Mouse (Mus musculus): ENCODE data around the gene Dll4. TPM values are rescaled to one million over a fixed set of nuclear protein-coding genes. Genes with fewer than 3 reads are reported as not detected.

Gene Dll4
- polyA plus RNA-seq, 1 experiment from 2014 or later, result 3.7 TPM

DNA sequence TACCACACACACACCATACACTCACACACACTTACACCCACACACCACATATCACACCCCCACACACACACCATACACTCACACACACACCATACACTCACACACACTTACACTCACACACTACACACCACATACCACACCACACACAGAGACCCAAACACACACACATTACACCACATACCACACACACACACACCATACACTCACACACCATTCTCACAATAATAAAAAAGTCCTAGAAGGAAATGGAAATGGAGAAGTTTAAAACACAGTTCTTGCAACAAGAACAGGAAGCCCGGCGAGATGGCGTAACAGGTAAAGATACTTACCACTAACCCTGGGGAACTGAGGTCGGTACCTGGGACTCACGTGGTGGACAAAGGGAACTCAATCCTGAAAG, 31.2 kb downstream of the Dll4 start:
- peak; percentile 10; the same call in 1 of the 2 replicates for ATAC-seq (ENCODE audit: low FRiP score, low TSS enrichment)
- 86% methylated on average over 5 of the region's 5 CpGs for WGBS
- no peak overlapping the region for H3K4me3 ChIP-seq (ENCODE audit: low read depth, low read length)
- H3K4me1 ChIP-seq (replicated peaks; ENCODE audit: control insufficient read depth, insufficient read depth), result no peaks in the 10 kb centered on the region
- H3K9me3 ChIP-seq (ENCODE audit: control insufficient read depth, low read length), result peaks cover 2% of the 10 kb centered on the region; the same call in 1 of the 2 replicates
- no peak overlapping the region for H3K9ac ChIP-seq (ENCODE audit: low read length)
- no peak for DNase-seq (ENCODE audit: low spot score)
- no peaks in the 10 kb centered on the region for H3K36me3 ChIP-seq (ENCODE audit: control insufficient read depth, insufficient read depth, low read length)
- H3K27me3 ChIP-seq (ENCODE audit: control insufficient read depth, insufficient read depth, low read length), result no peaks in the 10 kb centered on the region
- TF ChIP-seq EP300 (optimal IDR thresholded peaks at IDR 0.05) (no peak), CTCF (IDR thresholded peaks at IDR 0.05; ENCODE audit: low read depth) (no peak)
- no peak overlapping the region for H3K27ac ChIP-seq (replicated peaks)
- H3K4me2 ChIP-seq (replicated peaks; ENCODE audit: low read depth), result no peak overlapping the region

DNA sequence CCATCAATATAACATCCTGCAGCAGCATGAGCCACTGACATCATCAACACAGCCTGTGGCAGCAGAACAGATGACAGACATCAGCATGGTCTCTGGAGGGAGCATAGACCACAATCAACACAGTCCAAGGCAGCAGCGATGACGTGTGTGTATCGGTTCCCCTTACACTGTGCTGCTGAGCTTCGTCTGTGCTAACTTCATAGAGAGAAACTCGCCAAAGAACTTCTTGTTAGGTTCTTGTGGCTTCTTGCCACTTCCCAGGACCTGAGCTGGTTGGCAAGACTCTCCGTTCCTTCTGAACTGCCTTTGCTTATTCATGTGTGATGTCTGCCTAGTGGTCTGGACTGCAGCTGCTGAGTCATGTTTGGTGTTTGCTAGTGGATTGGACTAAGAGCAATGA, 32.7 kb downstream of the Dll4 start:
- H3K36me3 ChIP-seq (ENCODE audit: control insufficient read depth, insufficient read depth, low read length), result no peaks in the 10 kb centered on the region
- H3K27ac ChIP-seq (replicated peaks), result no peak overlapping the region
- no peak overlapping the region for H3K4me3 ChIP-seq (ENCODE audit: low read depth, low read length)
- H3K27me3 ChIP-seq (ENCODE audit: control insufficient read depth, insufficient read depth, low read length), result no peaks in the 10 kb centered on the region
- no peak overlapping the region for H3K4me2 ChIP-seq (replicated peaks; ENCODE audit: low read depth)
- ATAC-seq (ENCODE audit: low FRiP score, low TSS enrichment) (no peak), DNase-seq (ENCODE audit: low spot score) (no peak)
- 78% methylated on average over 6 of the region's 6 CpGs for WGBS
- no peaks in the 10 kb centered on the region for H3K4me1 ChIP-seq (replicated peaks; ENCODE audit: control insufficient read depth, insufficient read depth)
- H3K9ac ChIP-seq (ENCODE audit: low read length), result no peak overlapping the region
- H3K9me3 ChIP-seq (ENCODE audit: control insufficient read depth, low read length), result peaks cover 2% of the 10 kb centered on the region; the same call in 1 of the 2 replicates
- no peak for TF ChIP-seq EP300 (optimal IDR thresholded peaks at IDR 0.05)
- TF ChIP-seq CTCF (IDR thresholded peaks at IDR 0.05; ENCODE audit: low read depth), result no peak

DNA sequence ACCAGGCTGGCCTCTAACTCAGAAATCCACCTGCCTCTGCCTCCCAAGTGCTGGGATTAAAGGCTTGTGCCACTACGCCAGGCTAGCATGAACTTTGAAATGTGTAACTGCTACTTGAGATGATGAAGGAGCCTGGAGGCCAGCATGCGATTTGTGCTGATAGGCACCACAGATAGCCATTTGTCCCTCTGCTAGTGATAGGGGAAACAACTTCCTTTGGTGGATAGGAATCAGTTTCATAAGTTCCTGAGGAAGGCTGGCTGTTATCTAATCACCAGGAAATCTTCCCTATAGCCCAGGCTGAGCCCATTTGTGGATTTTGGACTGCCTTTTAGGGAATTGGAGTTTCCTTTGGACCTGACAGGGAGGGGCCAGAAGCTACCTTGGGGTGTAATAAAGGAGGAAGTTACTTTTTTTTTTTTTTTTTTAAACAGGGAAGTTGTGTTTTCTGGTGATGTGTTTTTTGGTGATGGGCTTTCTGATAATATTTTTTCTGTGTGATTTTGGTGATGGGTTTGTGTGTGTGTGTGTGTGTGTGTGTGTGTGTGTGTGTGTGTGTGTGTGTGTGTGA, 34.2 kb downstream of the Dll4 start:
- TF ChIP-seq EP300 (optimal IDR thresholded peaks at IDR 0.05) (no peak), CTCF (IDR thresholded peaks at IDR 0.05; ENCODE audit: low read depth) (no peak)
- Histone ChIP-seq H3K9me3 (ENCODE audit: control insufficient read depth, low read length) (peaks cover 2% of the 10 kb centered on the region; the same call in 1 of the 2 replicates), H3K4me3 (ENCODE audit: low read depth, low read length) (no peak overlapping the region), H3K4me2 (replicated peaks; ENCODE audit: low read depth) (no peak overlapping the region), H3K27ac (replicated peaks) (no peak overlapping the region), H3K27me3 (ENCODE audit: control insufficient read depth, insufficient read depth, low read length) (no peaks in the 10 kb centered on the region), H3K4me1 (replicated peaks; ENCODE audit: control insufficient read depth, insufficient read depth) (no peaks in the 10 kb centered on the region), H3K9ac (ENCODE audit: low read length) (no peak overlapping the region), H3K36me3 (ENCODE audit: control insufficient read depth, insufficient read depth, low read length) (no peaks in the 10 kb centered on the region)
- ATAC-seq (ENCODE audit: low FRiP score, low TSS enrichment) (no peak), DNase-seq (ENCODE audit: low spot score) (no peak)
- 67% methylated on average over 2 of the region's 2 CpGs for WGBS

DNA sequence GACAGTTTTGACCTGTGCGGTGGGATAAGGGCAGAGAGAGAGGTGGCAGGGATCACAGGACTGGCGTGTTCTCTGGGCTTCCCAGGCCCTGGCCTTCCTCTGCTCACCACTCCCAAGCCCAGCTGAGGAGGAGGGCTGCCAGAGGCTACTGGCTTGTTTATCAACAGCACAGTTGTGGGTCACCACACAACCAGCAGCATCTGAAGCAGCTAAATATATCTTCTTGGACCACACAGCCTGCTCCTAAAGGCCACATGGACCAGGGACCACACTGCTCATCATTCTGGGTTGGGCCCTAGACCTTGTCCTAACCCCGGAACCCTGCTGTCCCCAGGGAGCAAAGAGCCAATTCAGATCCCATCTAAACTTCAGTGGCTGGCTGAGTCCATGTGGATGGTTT, 39.4 kb downstream of the Dll4 start:
- Histone ChIP-seq H3K4me3 (ENCODE audit: low read depth, low read length) (no peak overlapping the region), H3K4me1 (replicated peaks; ENCODE audit: control insufficient read depth, insufficient read depth) (no peaks in the 10 kb centered on the region), H3K9ac (ENCODE audit: low read length) (no peak overlapping the region), H3K27ac (replicated peaks) (no peak overlapping the region), H3K4me2 (replicated peaks; ENCODE audit: low read depth) (no peak overlapping the region), H3K9me3 (ENCODE audit: control insufficient read depth, low read length) (peaks cover 2% of the 10 kb centered on the region; the same call in 1 of the 2 replicates), H3K36me3 (ENCODE audit: control insufficient read depth, insufficient read depth, low read length) (no peaks in the 10 kb centered on the region; the same call in 1 of the 2 replicates), H3K27me3 (ENCODE audit: control insufficient read depth, insufficient read depth, low read length) (no peaks in the 10 kb centered on the region)
- DNase-seq (ENCODE audit: low spot score) (no peak), ATAC-seq (ENCODE audit: low FRiP score, low TSS enrichment) (peak; percentile 19; the same call in 1 of the 2 replicates)
- 79% methylated on average over 3 of the region's 3 CpGs for WGBS
- TF ChIP-seq EP300 (optimal IDR thresholded peaks at IDR 0.05), result no peak
- TF ChIP-seq CTCF (IDR thresholded peaks at IDR 0.05; ENCODE audit: low read depth), result no peak

- H3K27ac ChIP-seq (replicated peaks), result no peak overlapping the region
- no peaks in the 10 kb centered on the region for H3K27me3 ChIP-seq (ENCODE audit: control insufficient read depth, insufficient read depth, low read length)
- 72% methylated on average over 3 of the region's 3 CpGs for WGBS
- H3K36me3 ChIP-seq (ENCODE audit: control insufficient read depth, insufficient read depth, low read length), result peaks cover 11% of the 10 kb centered on the region; the same call in 1 of the 2 replicates
- H3K4me1 ChIP-seq (replicated peaks; ENCODE audit: control insufficient read depth, insufficient read depth), result no peaks in the 10 kb centered on the region
- TF ChIP-seq CTCF (IDR thresholded peaks at IDR 0.05; ENCODE audit: low read depth) (no peak), EP300 (optimal IDR thresholded peaks at IDR 0.05) (no peak)
- H3K9ac ChIP-seq (ENCODE audit: low read length), result no peak overlapping the region
- H3K9me3 ChIP-seq (ENCODE audit: control insufficient read depth, low read length), result no peaks in the 10 kb centered on the region
- ATAC-seq (ENCODE audit: low FRiP score, low TSS enrichment) (no peak), DNase-seq (ENCODE audit: low spot score) (no peak)
- H3K4me3 ChIP-seq (ENCODE audit: low read depth, low read length), result no peak overlapping the region
- H3K4me2 ChIP-seq (replicated peaks; ENCODE audit: low read depth), result no peak overlapping the region
Measured at GRCm38 (mm10) chr2:119367346-119367745, 41.8 kb downstream of the Dll4 start.

GRCm38 (mm10) chr2:119370116-119370515, 44.5 kb downstream of the Dll4 start:
- Histone ChIP-seq H3K9ac (ENCODE audit: low read length) (no peak overlapping the region), H3K4me3 (ENCODE audit: low read depth, low read length) (no peak overlapping the region), H3K27ac (replicated peaks) (no peak overlapping the region), H3K4me1 (replicated peaks; ENCODE audit: control insufficient read depth, insufficient read depth) (no peaks in the 10 kb centered on the region), H3K9me3 (ENCODE audit: control insufficient read depth, low read length) (no peaks in the 10 kb centered on the region), H3K27me3 (ENCODE audit: control insufficient read depth, insufficient read depth, low read length) (no peaks in the 10 kb centered on the region), H3K36me3 (ENCODE audit: control insufficient read depth, insufficient read depth, low read length) (peaks cover 27% of the 10 kb centered on the region), H3K4me2 (replicated peaks; ENCODE audit: low read depth) (no peak overlapping the region)
- TF ChIP-seq EP300 (optimal IDR thresholded peaks at IDR 0.05) (no peak), CTCF (IDR thresholded peaks at IDR 0.05; ENCODE audit: low read depth) (no peak)
- WGBS, result 95% methylated on average over 10 of the region's 10 CpGs
- no peak for ATAC-seq (ENCODE audit: low FRiP score, low TSS enrichment)
- DNase-seq (ENCODE audit: low spot score), result no peak
